Mouse (Mus musculus): ENCODE data around the gene Adgrl3. TPM values are rescaled to one million over a fixed set of nuclear protein-coding genes. Genes with fewer than 3 reads are reported as not detected.
A peak's percentile ranks its signal among the peaks of the same experiment; 100 is the strongest.

The Adgrl3 gene
- polyA plus RNA-seq, 1 experiment from 2014 or later = 64.6 TPM

DNA sequence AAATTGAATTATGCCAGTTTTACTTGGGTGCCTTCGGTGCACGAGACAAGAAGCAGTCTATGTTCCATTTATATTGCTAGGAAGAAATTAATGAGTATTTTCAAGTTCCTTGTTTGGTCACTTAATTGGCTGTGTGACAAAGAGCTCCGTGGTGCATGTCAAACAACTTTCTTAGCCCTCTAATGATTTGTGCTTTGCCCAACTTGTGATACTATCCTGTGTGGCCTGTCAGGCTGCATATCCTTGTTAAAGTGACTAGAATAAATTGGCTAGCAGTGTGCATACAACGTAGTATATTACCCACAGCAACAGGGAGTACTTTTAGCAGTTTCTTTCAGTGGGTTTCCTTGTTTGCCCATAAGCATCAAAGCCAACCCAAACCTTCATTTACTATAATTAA is 651.1 kb downstream of the Adgrl3 start:
- no peak overlapping the region for H3K4me2 ChIP-seq
- peaks cover 5% of the 10 kb centered on the region for H3K36me3 ChIP-seq
- ATAC-seq (ENCODE audit: low FRiP score) = no peak
- H3K27ac ChIP-seq = no peak overlapping the region
- no peaks in the 10 kb centered on the region for H3K27me3 ChIP-seq
- H3K9me3 ChIP-seq = no peaks in the 10 kb centered on the region
- no peak overlapping the region for H3K9ac ChIP-seq
- no peak overlapping the region for H3K4me3 ChIP-seq
- no peaks in the 10 kb centered on the region for H3K4me1 ChIP-seq (replicated peaks)
- WGBS = 59% methylated on average over 4 of the region's 4 CpGs

- ATAC-seq (ENCODE audit: low FRiP score) = no peak
- H3K9ac ChIP-seq = no peak overlapping the region
- no peak overlapping the region for H3K4me3 ChIP-seq
- H3K4me1 ChIP-seq (replicated peaks) = no peaks in the 10 kb centered on the region
- 85% methylated on average over 4 of the region's 4 CpGs for WGBS
- no peaks in the 10 kb centered on the region for H3K27me3 ChIP-seq
- no peak overlapping the region for H3K4me2 ChIP-seq
- H3K27ac ChIP-seq = no peak overlapping the region
- no peaks in the 10 kb centered on the region for H3K36me3 ChIP-seq
- no peaks in the 10 kb centered on the region for H3K9me3 ChIP-seq
These were observed 654.5 kb downstream of the Adgrl3 start for GRCm38 (mm10) chr5:81674275-81674974.

GRCm38 (mm10) chr5:81674975-81675371 is 655.0 kb downstream of the Adgrl3 start:
- Histone ChIP-seq H3K4me1 (replicated peaks) (no peaks in the 10 kb centered on the region), H3K36me3 (no peaks in the 10 kb centered on the region)
- WGBS = 70% methylated on average over 1 of the region's 1 CpGs

DNA sequence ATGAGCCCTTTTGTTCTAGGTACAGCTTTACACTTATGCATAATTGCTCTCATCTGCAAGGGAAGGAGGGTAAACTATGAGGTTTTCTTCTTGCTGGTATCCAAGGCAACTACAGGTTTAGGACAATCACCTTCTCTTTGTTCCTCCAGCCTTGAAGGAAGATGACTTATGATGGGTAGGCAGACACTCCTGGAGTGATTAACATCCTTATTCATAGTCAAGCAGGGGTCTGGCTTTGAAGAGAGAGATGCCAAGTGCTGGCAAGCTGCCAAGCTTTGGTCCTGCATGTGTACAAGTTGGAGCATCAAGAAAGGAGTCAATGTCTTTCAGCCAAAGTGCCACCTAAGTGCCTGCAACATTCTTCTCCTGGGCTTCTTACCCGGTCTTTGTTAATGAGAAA is 657.0 kb downstream of the Adgrl3 start:
- Histone ChIP-seq H3K36me3 (no peaks in the 10 kb centered on the region), H3K27me3 (no peaks in the 10 kb centered on the region), H3K9me3 (no peaks in the 10 kb centered on the region), H3K4me2 (no peak overlapping the region), H3K4me3 (no peak overlapping the region), H3K9ac (no peak overlapping the region), H3K27ac (no peak overlapping the region), H3K4me1 (replicated peaks) (no peaks in the 10 kb centered on the region)
- no peak for ATAC-seq (ENCODE audit: low FRiP score)
- 96% methylated on average over 1 of the region's 1 CpGs for WGBS

More at GRCm38 (mm10) chr5:81674975-81675371, 655.0 kb downstream of the Adgrl3 start:
- Histone ChIP-seq H3K4me3 (no peak overlapping the region), H3K27ac (no peak overlapping the region), H3K9me3 (no peaks in the 10 kb centered on the region), H3K27me3 (no peaks in the 10 kb centered on the region), H3K9ac (no peak overlapping the region), H3K4me2 (no peak overlapping the region)
- no peak for ATAC-seq (ENCODE audit: low FRiP score)

DNA sequence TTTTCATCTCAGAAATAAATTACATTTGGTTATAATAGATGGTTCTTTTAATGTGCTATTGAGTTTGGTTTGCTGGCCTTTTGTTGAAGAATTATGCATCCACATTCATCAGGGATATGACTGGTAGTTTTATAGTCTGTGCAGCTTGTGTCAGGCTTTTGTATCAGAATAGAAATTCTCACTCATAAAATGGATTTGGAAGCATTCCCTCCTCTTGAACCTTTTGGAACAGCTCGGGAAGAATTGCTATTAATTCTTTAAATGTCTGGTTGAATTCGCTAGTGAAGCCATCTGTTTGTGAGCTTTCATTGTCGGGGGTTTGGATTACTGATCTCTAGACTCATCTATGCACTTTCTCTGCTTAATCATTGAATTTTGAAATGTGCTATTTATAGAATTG is 666.3 kb downstream of the Adgrl3 start:
- no peak overlapping the region for H3K4me3 ChIP-seq

GRCm38 (mm10) chr5:81686845-81687244 is 666.9 kb downstream of the Adgrl3 start:
- no peak for ATAC-seq (ENCODE audit: low FRiP score)
- WGBS = 90% methylated on average over 4 of the region's 4 CpGs

More for the DNA sequence above, 666.3 kb downstream of the Adgrl3 start:
- Histone ChIP-seq H3K36me3 (no peaks in the 10 kb centered on the region), H3K9me3 (no peaks in the 10 kb centered on the region), H3K27me3 (no peaks in the 10 kb centered on the region), H3K4me1 (replicated peaks) (no peaks in the 10 kb centered on the region), H3K9ac (no peak overlapping the region), H3K27ac (no peak overlapping the region), H3K4me2 (no peak overlapping the region)
- 84% methylated on average over 3 of the region's 3 CpGs for WGBS
- ATAC-seq (ENCODE audit: low FRiP score) = no peak

DNA sequence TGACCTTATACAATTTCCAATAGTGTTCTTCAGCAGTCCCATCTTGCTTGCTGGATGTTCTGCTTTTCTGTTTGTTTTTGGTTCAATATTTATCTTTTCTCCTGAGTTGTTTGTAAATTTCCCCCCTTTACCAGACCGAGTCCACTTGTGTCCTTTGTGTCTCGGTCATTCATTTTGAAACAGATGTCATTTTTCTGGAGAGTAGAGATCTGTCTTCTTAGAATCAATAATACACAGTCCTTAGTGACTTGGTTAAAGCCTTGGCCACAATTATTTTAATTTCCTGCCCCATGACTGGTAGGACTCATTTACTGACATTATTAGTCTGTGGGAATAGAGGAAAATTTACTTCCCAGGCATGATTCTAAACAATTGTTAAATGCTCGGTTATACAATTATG is 709.7 kb downstream of the Adgrl3 start:
- H3K27ac ChIP-seq = no peak overlapping the region
- H3K9ac ChIP-seq = no peak overlapping the region
- no peak overlapping the region for H3K4me2 ChIP-seq
- no peak for ATAC-seq (ENCODE audit: low FRiP score)
- no peaks in the 10 kb centered on the region for H3K9me3 ChIP-seq
- no peaks in the 10 kb centered on the region for H3K27me3 ChIP-seq
- no peak overlapping the region for H3K4me3 ChIP-seq
- 42% methylated on average over 3 of the region's 3 CpGs for WGBS
- H3K4me1 ChIP-seq (replicated peaks) = 0 out of 2 replicates have a peak, but pooled peaks cover 2% of the 10 kb centered on the region
- H3K36me3 ChIP-seq = peaks cover 12% of the 10 kb centered on the region

More at GRCm38 (mm10) chr5:81686845-81687244, 666.9 kb downstream of the Adgrl3 start:
- H3K27me3 ChIP-seq = no peaks in the 10 kb centered on the region
- H3K4me2 ChIP-seq = no peak overlapping the region
- no peaks in the 10 kb centered on the region for H3K4me1 ChIP-seq (replicated peaks)
- no peak overlapping the region for H3K27ac ChIP-seq
- no peaks in the 10 kb centered on the region for H3K9me3 ChIP-seq
- H3K36me3 ChIP-seq = no peaks in the 10 kb centered on the region
- no peak overlapping the region for H3K4me3 ChIP-seq
- no peak overlapping the region for H3K9ac ChIP-seq

DNA sequence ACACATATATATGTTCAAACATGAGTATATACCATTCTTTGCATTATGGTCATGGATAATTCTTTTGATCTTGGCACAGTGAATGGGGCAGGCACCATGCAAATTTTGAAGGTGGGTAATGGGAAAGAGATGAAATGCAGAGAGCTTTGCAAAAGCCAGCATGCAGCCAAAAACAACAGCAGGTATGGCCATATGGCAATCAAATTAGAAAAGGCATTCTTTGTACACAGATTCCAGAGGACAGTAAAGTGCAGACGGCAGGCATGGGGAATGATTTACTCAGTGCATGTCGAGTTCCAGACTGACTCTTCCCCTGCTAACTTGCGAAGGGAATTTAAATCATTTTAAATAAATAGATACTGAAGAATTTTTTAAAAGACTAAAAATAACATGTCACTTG is 716.1 kb downstream of the Adgrl3 start:
- 55% methylated on average over 3 of the region's 3 CpGs for WGBS
- no peak overlapping the region for H3K4me3 ChIP-seq
- ATAC-seq (ENCODE audit: low FRiP score) = no peak
- H3K4me1 ChIP-seq (replicated peaks) = peaks cover 7% of the 10 kb centered on the region
- H3K9me3 ChIP-seq = no peaks in the 10 kb centered on the region
- no peak overlapping the region for H3K4me2 ChIP-seq
- no peak overlapping the region for H3K9ac ChIP-seq
- H3K36me3 ChIP-seq = no peaks in the 10 kb centered on the region
- H3K27me3 ChIP-seq = no peaks in the 10 kb centered on the region
- H3K27ac ChIP-seq = no peak overlapping the region

DNA sequence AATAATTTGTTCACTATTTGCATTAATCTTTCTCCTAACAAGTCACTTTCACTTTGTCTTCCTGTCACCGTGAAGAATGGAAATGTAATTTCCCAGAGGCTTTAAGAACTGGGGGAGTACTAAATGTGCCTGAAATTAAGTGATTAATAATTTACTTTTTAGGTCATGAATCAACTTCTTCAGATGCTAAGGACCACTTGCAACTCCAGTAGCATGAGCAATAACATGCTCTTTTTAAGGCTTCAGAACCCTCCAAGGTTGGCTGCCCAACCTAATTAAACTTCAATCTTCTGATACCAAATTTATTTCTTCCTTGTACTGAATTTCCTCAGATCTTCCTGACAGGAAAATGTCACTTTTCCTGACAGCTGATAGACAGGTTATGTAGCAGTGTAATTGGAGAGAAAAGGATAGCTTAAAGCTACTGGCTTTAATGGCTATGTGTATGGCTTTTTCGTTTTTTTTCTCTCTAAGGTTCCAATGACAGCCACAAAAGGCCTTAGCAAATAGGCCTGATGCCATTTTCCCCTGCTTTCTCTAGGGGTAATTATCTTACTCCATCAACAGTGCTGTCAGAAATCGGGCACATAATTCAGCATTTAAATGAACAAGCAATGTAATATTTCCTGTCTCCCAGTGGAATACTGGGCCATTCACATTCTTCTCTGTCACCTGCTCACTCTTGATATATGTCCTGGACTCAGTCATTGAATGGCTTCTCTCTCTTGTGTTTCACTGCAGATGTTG is 718.5 kb downstream of the Adgrl3 start:
- H3K9me3 ChIP-seq = no peaks in the 10 kb centered on the region
- H3K36me3 ChIP-seq = 0 out of 2 replicates have a peak, but pooled peaks cover 3% of the 10 kb centered on the region
- peak overlapping the region; percentile 66 for H3K27ac ChIP-seq
- 28% methylated on average over 3 of the region's 3 CpGs for WGBS
- H3K4me1 ChIP-seq (replicated peaks) = peaks cover 7% of the 10 kb centered on the region
- H3K9ac ChIP-seq = no peak overlapping the region
- H3K27me3 ChIP-seq = no peaks in the 10 kb centered on the region
- no peak overlapping the region for H3K4me3 ChIP-seq
- ATAC-seq (ENCODE audit: low FRiP score) = peak; percentile 64
- H3K4me2 ChIP-seq = no peak overlapping the region

DNA sequence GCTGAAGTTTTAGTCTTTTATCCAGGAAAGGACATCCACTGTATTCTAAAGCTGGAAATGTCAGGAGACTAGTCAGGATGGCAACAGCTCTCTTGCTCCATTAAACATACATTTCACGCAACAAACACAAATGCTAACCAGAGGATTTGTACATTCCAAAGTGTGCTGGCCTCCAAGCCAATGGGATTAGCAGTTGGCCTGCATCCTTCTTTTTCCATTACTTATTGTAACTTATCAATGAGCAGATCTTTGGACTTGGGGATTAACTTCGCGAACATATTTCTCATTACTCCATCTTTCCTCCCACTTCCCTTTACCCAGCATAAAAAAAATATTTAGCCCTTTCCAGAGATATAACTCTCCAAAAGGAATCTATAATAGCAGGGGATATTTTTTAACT is 732.5 kb downstream of the Adgrl3 start:
- 93% methylated on average over 3 of the region's 3 CpGs for WGBS
- Histone ChIP-seq H3K9ac (no peak overlapping the region), H3K27me3 (no peaks in the 10 kb centered on the region), H3K9me3 (no peaks in the 10 kb centered on the region), H3K4me1 (replicated peaks) (no peaks in the 10 kb centered on the region), H3K4me2 (no peak overlapping the region), H3K27ac (no peak overlapping the region), H3K36me3 (no peaks in the 10 kb centered on the region), H3K4me3 (no peak overlapping the region)
- ATAC-seq (ENCODE audit: low FRiP score) = no peak

GRCm38 (mm10) chr5:81755711-81756110 is 735.8 kb downstream of the Adgrl3 start:
- WGBS = 64% methylated on average over 2 of the region's 2 CpGs
- Histone ChIP-seq H3K4me2 (no peak overlapping the region), H3K9ac (no peak overlapping the region), H3K4me1 (replicated peaks) (no peaks in the 10 kb centered on the region), H3K27me3 (no peaks in the 10 kb centered on the region), H3K36me3 (no peaks in the 10 kb centered on the region), H3K4me3 (no peak overlapping the region), H3K9me3 (no peaks in the 10 kb centered on the region), H3K27ac (no peak overlapping the region)
- no peak for ATAC-seq (ENCODE audit: low FRiP score)

- no peak overlapping the region for H3K27ac ChIP-seq
- H3K9me3 ChIP-seq = no peaks in the 10 kb centered on the region
- H3K27me3 ChIP-seq = no peaks in the 10 kb centered on the region
- no peak for ATAC-seq (ENCODE audit: low FRiP score)
- H3K9ac ChIP-seq = no peak overlapping the region
- no peaks in the 10 kb centered on the region for H3K36me3 ChIP-seq
- H3K4me2 ChIP-seq = no peak overlapping the region
- H3K4me3 ChIP-seq = no peak overlapping the region
- 60% methylated on average over 7 of the region's 7 CpGs for WGBS
- no peaks in the 10 kb centered on the region for H3K4me1 ChIP-seq (replicated peaks)
These were observed 737.3 kb downstream of the Adgrl3 start for GRCm38 (mm10) chr5:81757093-81757725.
